Mouse (Mus musculus): ENCODE results near the gene Adgrl2.

- no peak for TF ChIP-seq CTCF (IDR thresholded peaks at IDR 0.05)
- TF ChIP-seq POLR2A (IDR thresholded peaks at IDR 0.05; ENCODE audit: insufficient read depth, low read depth, low read length) = no peak
- TF ChIP-seq EP300 (IDR thresholded peaks at IDR 0.05; ENCODE audit: insufficient read depth, low read depth, low read length) = no peak
Observed at GRCm38 (mm10) chr3:148828519-148828918, 161.8 kb downstream of the Adgrl2 start.
